Mouse (Mus musculus) CH12.LX (cell line): ENCODE data around the gene Vps45.

ENCODE experiments used
- BHLHE40 ChIP-seq: IDR thresholded peaks from 2 replicates; pipeline ENCODE4 v1.6.1; 2011; ENCODE audit warnings: mild to moderate bottlenecking, low read depth, low read length, improper control_type of control experiment
- CHD2 ChIP-seq: IDR thresholded peaks from 2 replicates; pipeline ENCODE4 v1.6.1; 2011; ENCODE audit warnings: low read length, improper control_type of control experiment
- CTCF ChIP-seq, 2 experiments: IDR thresholded peaks in 1 of 2; conservative IDR thresholded peaks in 1 of 2; 2 replicates each; pipeline ENCODE4 v1.5.1; 2011 to 2012; ENCODE audit warnings: low read depth in 2 of 2, low read length in 2 of 2, improper control_type of control experiment in 1 of 2, inconsistent platforms in 1 of 2, mild to moderate bottlenecking in 1 of 2, moderate library complexity in 1 of 2
- MAFK ChIP-seq: IDR thresholded peaks from 2 replicates; pipeline ENCODE4 v1.6.1; 2011; ENCODE audit warnings: low read length, improper control_type of control experiment; ENCODE audit not compliant: insufficient replicate concordance
- POLR2A ChIP-seq: IDR thresholded peaks from 2 replicates; pipeline ENCODE4 v1.6.1; 2011; ENCODE audit warnings: low read depth, mild to moderate bottlenecking, improper control_type of control experiment, low read length
- USF1 ChIP-seq: IDR thresholded peaks from 2 replicates; pipeline ENCODE4 v1.6.1; 2014; ENCODE audit warnings: low read depth, mild to moderate bottlenecking, inconsistent platforms, low read length, improper control_type of control experiment

GRCm38 (mm10) chr3:96103901-96104260, 45.6 kb upstream of the Vps45 start:
- TF ChIP-seq POLR2A (no peak), USF1 (no peak), MAFK (no peak), BHLHE40 (no peak), CTCF (conservative IDR thresholded peaks at IDR 0.05 in 1 of 2, IDR thresholded peaks at IDR 0.05 in 1 of 2; ENCODE audit: low read depth in 2 of 2, low read length in 2 of 2) (no peak), CHD2 (no peak)
